Mouse (Mus musculus): Measurements from ENCODE around the gene Zfp683. TPM values are rescaled to one million over a fixed set of nuclear protein-coding genes. Genes with fewer than 3 reads are reported as not detected.

Gene Zfp683
- polyA plus RNA-seq, 1 experiment from 2014 or later, result not detected

GRCm38 (mm10) chr4:134017201-134017865 lies 36.3 kb upstream of the Zfp683 start:
- Histone ChIP-seq H3K4me3 (replicated peaks; ENCODE audit: low read length) (peak overlapping the region; percentile 32), H3K27me3 (replicated peaks; ENCODE audit: control insufficient read depth, insufficient read depth, low read length) (peaks cover 40% of the 10 kb centered on the region), H3K4me1 (replicated peaks; ENCODE audit: control insufficient read depth, insufficient read depth, low read length) (peaks cover 17% of the 10 kb centered on the region), H3K9ac (replicated peaks; ENCODE audit: low read depth, low read length) (no peak overlapping the region), H3K27ac (ENCODE audit: low read length) (no peak overlapping the region), H3K9me3 (ENCODE audit: control insufficient read depth, low read length) (no peaks in the 10 kb centered on the region), H3K4me2 (ENCODE audit: low read length) (peak overlapping the region; percentile 56), H3K36me3 (ENCODE audit: control insufficient read depth, insufficient read depth) (no peaks in the 10 kb centered on the region)
- 5% methylated on average over 21 of the region's 21 CpGs for WGBS
- no peak for ATAC-seq

- Histone ChIP-seq H3K4me1 (replicated peaks; ENCODE audit: control insufficient read depth, insufficient read depth, low read length) (peaks cover 17% of the 10 kb centered on the region), H3K9me3 (ENCODE audit: control insufficient read depth, low read length) (no peaks in the 10 kb centered on the region), H3K4me2 (ENCODE audit: low read length) (peak overlapping the region; percentile 56), H3K9ac (replicated peaks; ENCODE audit: low read depth, low read length) (peak overlapping the region; percentile 17; the same call in 1 of the 2 replicates), H3K4me3 (replicated peaks; ENCODE audit: low read length) (peak overlapping the region; percentile 32), H3K27me3 (replicated peaks; ENCODE audit: control insufficient read depth, insufficient read depth, low read length) (peaks cover 40% of the 10 kb centered on the region), H3K36me3 (ENCODE audit: control insufficient read depth, insufficient read depth) (no peaks in the 10 kb centered on the region), H3K27ac (ENCODE audit: low read length) (no peak overlapping the region)
- WGBS, result under 1% methylated on average over 45 of the region's 46 CpGs
- ATAC-seq, result no peak
Measured at GRCm38 (mm10) chr4:134018038-134018778, 35.4 kb upstream of the Zfp683 start.

DNA sequence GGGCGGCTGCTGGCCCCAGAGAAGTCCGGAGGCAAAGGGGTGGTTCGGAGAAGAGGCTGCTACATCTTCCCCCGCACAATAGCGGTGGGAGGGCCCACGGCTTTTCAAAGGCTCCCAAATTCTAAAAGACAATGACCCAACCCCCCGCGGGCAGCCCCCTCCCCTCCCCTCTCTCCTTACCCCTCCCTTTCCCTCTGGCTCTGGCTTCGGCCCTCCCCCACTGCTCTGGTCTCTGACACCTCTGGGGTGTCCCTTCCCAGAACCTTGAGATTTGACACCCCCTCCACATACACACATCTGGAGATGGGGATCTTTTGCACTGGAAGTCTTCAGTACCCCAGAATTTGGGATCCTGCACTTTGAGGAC lies 34.9 kb upstream of the Zfp683 start, which contains the start of gene Lin28a:
Gene Lin28a (minus strand): TSS at position 63 of the 367 bp plus-strand sequence.
- H3K36me3 ChIP-seq (ENCODE audit: control insufficient read depth, insufficient read depth), result no peaks in the 10 kb centered on the region
- peaks cover 40% of the 10 kb centered on the region for H3K27me3 ChIP-seq (replicated peaks; ENCODE audit: control insufficient read depth, insufficient read depth, low read length)
- peak within 1 kb of the TSS; percentile 17; the same call in 1 of the 2 replicates for H3K9ac ChIP-seq (replicated peaks; ENCODE audit: low read depth, low read length)
- peak within 1 kb of the TSS; percentile 32 for H3K4me3 ChIP-seq (replicated peaks; ENCODE audit: low read length)
- ATAC-seq, result no peak
- no peaks in the 10 kb centered on the region for H3K9me3 ChIP-seq (ENCODE audit: control insufficient read depth, low read length)
- H3K4me2 ChIP-seq (ENCODE audit: low read length), result peak within 1 kb of the TSS; percentile 56
- H3K27ac ChIP-seq (ENCODE audit: low read length), result no peak within 1 kb of the TSS
- under 1% methylated on average over 9 of the region's 9 CpGs for WGBS
- H3K4me1 ChIP-seq (replicated peaks; ENCODE audit: control insufficient read depth, insufficient read depth, low read length), result peaks cover 17% of the 10 kb centered on the region

DNA sequence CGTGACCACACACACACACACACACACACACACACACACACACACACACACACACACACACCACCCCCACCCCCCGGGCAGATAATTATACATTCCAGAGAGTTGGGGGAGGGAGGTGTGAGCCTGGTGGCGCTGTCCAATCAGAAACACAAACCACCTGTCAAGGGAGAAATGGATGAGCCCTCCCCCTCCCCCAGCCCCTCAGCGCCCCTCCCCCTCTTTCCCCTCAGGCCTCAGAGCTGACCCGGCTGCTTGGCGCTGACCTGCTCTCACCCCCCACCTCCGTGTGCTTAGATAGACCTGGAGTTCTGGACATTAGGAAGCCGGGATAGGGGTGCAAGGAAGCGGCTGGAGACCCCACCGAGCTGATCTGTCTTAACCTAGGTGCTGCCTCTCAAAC lies 34.4 kb upstream of the Zfp683 start:
- H3K27ac ChIP-seq (ENCODE audit: low read length), result no peak overlapping the region
- H3K9ac ChIP-seq (replicated peaks; ENCODE audit: low read depth, low read length), result no peak overlapping the region
- no peak overlapping the region for H3K4me2 ChIP-seq (ENCODE audit: low read length)
- H3K36me3 ChIP-seq (ENCODE audit: control insufficient read depth, insufficient read depth), result no peaks in the 10 kb centered on the region
- no peaks in the 10 kb centered on the region for H3K9me3 ChIP-seq (ENCODE audit: control insufficient read depth, low read length)
- no peak for ATAC-seq
- peaks cover 17% of the 10 kb centered on the region for H3K4me1 ChIP-seq (replicated peaks; ENCODE audit: control insufficient read depth, insufficient read depth, low read length)
- 2% methylated on average over 6 of the region's 10 CpGs for WGBS
- H3K27me3 ChIP-seq (replicated peaks; ENCODE audit: control insufficient read depth, insufficient read depth, low read length), result peaks cover 40% of the 10 kb centered on the region
- H3K4me3 ChIP-seq (replicated peaks; ENCODE audit: low read length), result no peak overlapping the region

DNA sequence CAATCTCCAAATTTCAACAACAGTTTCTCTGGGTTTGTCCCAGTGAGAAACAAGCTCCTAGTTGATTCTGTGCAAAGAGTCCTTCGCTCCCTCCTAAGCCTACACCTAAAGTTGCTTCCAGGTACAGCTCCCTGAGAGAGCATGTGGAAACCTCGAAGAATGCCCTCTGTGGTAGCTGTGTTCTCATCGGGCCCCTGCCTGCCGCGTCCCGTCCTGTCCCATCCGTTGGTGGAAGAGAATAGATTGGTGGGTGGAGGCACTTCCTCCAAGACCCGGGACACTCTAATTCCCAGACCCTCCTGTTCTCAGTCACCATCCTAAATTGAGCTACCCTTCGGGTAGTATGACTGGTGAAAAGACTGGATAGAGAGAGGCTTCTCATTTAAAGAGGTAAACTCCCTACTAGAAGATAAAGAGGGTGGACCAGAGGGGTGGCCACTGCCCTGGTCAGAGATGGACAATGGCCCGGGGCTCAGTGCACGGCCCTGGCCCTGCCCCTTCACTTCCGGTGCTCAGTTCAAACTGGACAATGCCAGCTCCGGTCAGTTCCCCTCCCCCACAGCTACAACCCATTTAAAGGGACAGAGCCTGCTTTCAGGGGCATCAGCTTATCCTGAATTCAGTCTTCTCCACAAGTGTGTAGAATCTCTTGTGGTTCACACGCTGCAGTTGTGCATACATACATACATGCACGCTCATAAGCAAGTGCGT lies 33.8 kb upstream of the Zfp683 start:
- H3K9me3 ChIP-seq (ENCODE audit: control insufficient read depth, low read length), result no peaks in the 10 kb centered on the region
- WGBS, result 2% methylated on average over 16 of the region's 16 CpGs
- ATAC-seq, result no peak
- peaks cover 40% of the 10 kb centered on the region for H3K27me3 ChIP-seq (replicated peaks; ENCODE audit: control insufficient read depth, insufficient read depth, low read length)
- H3K9ac ChIP-seq (replicated peaks; ENCODE audit: low read depth, low read length), result no peak overlapping the region
- no peaks in the 10 kb centered on the region for H3K36me3 ChIP-seq (ENCODE audit: control insufficient read depth, insufficient read depth)
- H3K4me3 ChIP-seq (replicated peaks; ENCODE audit: low read length), result peak overlapping the region; percentile 11; the same call in 1 of the 2 replicates
- H3K27ac ChIP-seq (ENCODE audit: low read length), result no peak overlapping the region
- peaks cover 17% of the 10 kb centered on the region for H3K4me1 ChIP-seq (replicated peaks; ENCODE audit: control insufficient read depth, insufficient read depth, low read length)
- H3K4me2 ChIP-seq (ENCODE audit: low read length), result peak overlapping the region; percentile 19

- Histone ChIP-seq H3K4me1 (replicated peaks; ENCODE audit: control insufficient read depth, insufficient read depth, low read length) (peaks cover 17% of the 10 kb centered on the region), H3K9me3 (ENCODE audit: control insufficient read depth, low read length) (no peaks in the 10 kb centered on the region), H3K4me2 (ENCODE audit: low read length) (no peak overlapping the region), H3K27ac (ENCODE audit: low read length) (no peak overlapping the region), H3K9ac (replicated peaks; ENCODE audit: low read depth, low read length) (no peak overlapping the region), H3K27me3 (replicated peaks; ENCODE audit: control insufficient read depth, insufficient read depth, low read length) (peaks cover 38% of the 10 kb centered on the region), H3K4me3 (replicated peaks; ENCODE audit: low read length) (no peak overlapping the region), H3K36me3 (ENCODE audit: control insufficient read depth, insufficient read depth) (no peaks in the 10 kb centered on the region)
- ATAC-seq, result no peak
- WGBS, result 3% methylated on average over 11 of the region's 11 CpGs
Measured at GRCm38 (mm10) chr4:134020621-134021020, 33.0 kb upstream of the Zfp683 start.

- Histone ChIP-seq H3K9ac (replicated peaks; ENCODE audit: low read depth, low read length) (no peak overlapping the region), H3K4me2 (ENCODE audit: low read length) (no peak overlapping the region), H3K36me3 (ENCODE audit: control insufficient read depth, insufficient read depth) (no peaks in the 10 kb centered on the region), H3K27me3 (replicated peaks; ENCODE audit: control insufficient read depth, insufficient read depth, low read length) (no peaks in the 10 kb centered on the region), H3K4me1 (replicated peaks; ENCODE audit: control insufficient read depth, insufficient read depth, low read length) (no peaks in the 10 kb centered on the region), H3K9me3 (ENCODE audit: control insufficient read depth, low read length) (no peaks in the 10 kb centered on the region), H3K4me3 (replicated peaks; ENCODE audit: low read length) (no peak overlapping the region), H3K27ac (ENCODE audit: low read length) (no peak overlapping the region)
- 24% methylated on average over 9 of the region's 9 CpGs for WGBS
- no peak for ATAC-seq
Measured at GRCm38 (mm10) chr4:134025802-134026201, 27.8 kb upstream of the Zfp683 start.

DNA sequence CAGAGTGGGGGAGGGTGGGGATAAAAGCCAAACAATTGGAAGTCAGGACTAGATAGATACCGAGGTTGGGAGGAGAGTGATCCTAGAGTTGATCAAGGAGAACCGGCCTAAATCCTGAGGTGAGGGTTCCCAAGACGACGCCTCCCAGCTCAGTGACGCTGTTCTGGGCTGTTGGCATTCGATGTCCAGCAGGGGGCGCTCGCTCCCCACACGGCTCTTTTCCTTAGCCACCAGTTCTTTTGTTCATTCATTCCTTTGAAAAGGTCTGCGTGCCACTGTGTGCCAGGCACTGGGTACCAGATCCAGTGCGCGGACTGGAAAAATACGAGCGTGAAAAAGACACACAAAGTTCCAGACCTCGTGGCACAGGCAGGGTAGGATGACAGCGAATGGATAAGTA lies 17.7 kb upstream of the Zfp683 start:
- peak overlapping the region; percentile 33; the same call in 1 of the 2 replicates for H3K4me2 ChIP-seq (ENCODE audit: low read length)
- no peaks in the 10 kb centered on the region for H3K27me3 ChIP-seq (replicated peaks; ENCODE audit: control insufficient read depth, insufficient read depth, low read length)
- peaks cover 6% of the 10 kb centered on the region; the same call in 1 of the 2 replicates for H3K4me1 ChIP-seq (replicated peaks; ENCODE audit: control insufficient read depth, insufficient read depth, low read length)
- no peak overlapping the region; the same call in 1 of the 2 replicates for H3K4me3 ChIP-seq (replicated peaks; ENCODE audit: low read length)
- H3K9ac ChIP-seq (replicated peaks; ENCODE audit: low read depth, low read length), result peak overlapping the region; percentile 45; the same call in 1 of the 2 replicates
- no peaks in the 10 kb centered on the region for H3K9me3 ChIP-seq (ENCODE audit: control insufficient read depth, low read length)
- 3% methylated on average over 16 of the region's 16 CpGs for WGBS
- H3K27ac ChIP-seq (ENCODE audit: low read length), result no peak overlapping the region
- no peaks in the 10 kb centered on the region for H3K36me3 ChIP-seq (ENCODE audit: control insufficient read depth, insufficient read depth)
- peak; percentile 69 for ATAC-seq

All from forebrain, embryonic 16.5 days (tissue).